Mouse (Mus musculus) embryonic facial prominence, embryonic 12.5 days (tissue): Measurements from ENCODE around the gene Hist1h2be. TPM values are rescaled to one million over a fixed set of nuclear protein-coding genes. Genes with fewer than 3 reads are reported as not detected.
A peak's percentile ranks its signal among the peaks of the same experiment; 100 is the strongest.
"Not testable (repeated sequence)": the region's sequence is repeated elsewhere in the genome, so short reads cannot be mapped to it uniquely, and the experiment has no call there.

Source experiments
- ATAC-seq: fragments of 200-750 bp; cut with Nextera tagmentation; 2 replicates; pipeline ENCODE4 v1.8.0; 2017; ENCODE audit not compliant: insufficient number of reproducible peaks, insufficient read depth, low FRiP score, low TSS enrichment
- H3K27ac ChIP-seq: fragments of 300-500 bp; sonication (generic); 2 replicates; pipeline ENCODE4 v1.5.1; 2016; ENCODE audit warnings: mild to moderate bottlenecking
- H3K27me3 ChIP-seq: fragments of 300-500 bp; sonication (generic); 2 replicates; pipeline ENCODE4 v1.6.1; 2016; ENCODE audit warnings: mild to moderate bottlenecking, moderate library complexity
- H3K36me3 ChIP-seq: fragments of 300-500 bp; sonication (generic); 2 replicates; pipeline ENCODE4 v1.6.1; 2016; ENCODE audit warnings: mild to moderate bottlenecking
- H3K4me1 ChIP-seq: fragments of 300-500 bp; sonication (generic); 2 replicates; pipeline ENCODE4 v1.6.1; 2016
- H3K4me2 ChIP-seq: fragments of 300-500 bp; sonication (generic); replicated peaks from 2 replicates; pipeline ENCODE4 v1.6.1; 2016; ENCODE audit warnings: mild to moderate bottlenecking, moderate library complexity
- H3K4me3 ChIP-seq: fragments of 300-500 bp; sonication (generic); 2 replicates; pipeline ENCODE4 v1.5.1; 2016; ENCODE audit warnings: mild to moderate bottlenecking
- H3K9ac ChIP-seq: fragments of 300-500 bp; sonication (generic); 2 replicates; pipeline ENCODE4 v1.6.1; 2016; ENCODE audit warnings: mild to moderate bottlenecking, moderate library complexity
- H3K9me3 ChIP-seq: fragments of 300-500 bp; sonication (generic); 2 replicates; pipeline ENCODE4 v1.6.1; 2016; ENCODE audit warnings: mild to moderate bottlenecking, moderate library complexity
- WGBS: fragments of 180-500 bp; shearing (Covaris S2); methylation state at CpG from one replicate; pipeline ENCODE4 v1.1.7; 2016; 5-methylcytosine and 5-hydroxymethylcytosine counted together
- polyA plus RNA-seq: library from polyadenylated mRNA; unstranded; fragments of >200 nt; fragmentation: Nextera tagmentation; extraction: Ambion mirVana; gene quantifications from 2 replicates; pipeline ENCODE4 v1.2.1, GENCODE M21; 2016

Gene Hist1h2be
- polyA plus RNA-seq, 1 experiment from 2014 or later, result 3.6 TPM

GRCm38 (mm10) chr13:23609209-23609608 is 11.7 kb downstream of the Hist1h2be start:
- ATAC-seq, result no peak
- 84% methylated on average over 4 of the region's 4 CpGs for WGBS
- no peaks in the 10 kb centered on the region for H3K9me3 ChIP-seq
- no peak overlapping the region for H3K4me3 ChIP-seq
- no peaks in the 10 kb centered on the region for H3K4me1 ChIP-seq
- no peak overlapping the region for H3K4me2 ChIP-seq
- no peak overlapping the region for H3K27ac ChIP-seq
- no peak overlapping the region for H3K9ac ChIP-seq
- no peaks in the 10 kb centered on the region for H3K36me3 ChIP-seq
- H3K27me3 ChIP-seq, result no peaks in the 10 kb centered on the region

- WGBS, result 90% methylated on average over 3 of the region's 3 CpGs
- Histone ChIP-seq H3K9ac (no peak overlapping the region), H3K36me3 (no peaks in the 10 kb centered on the region), H3K4me2 (no peak overlapping the region), H3K27me3 (no peaks in the 10 kb centered on the region), H3K9me3 (no peaks in the 10 kb centered on the region), H3K4me3 (no peak overlapping the region), H3K4me1 (no peaks in the 10 kb centered on the region), H3K27ac (no peak overlapping the region)
- no peak for ATAC-seq
Observed at GRCm38 (mm10) chr13:23605052-23605451, 15.9 kb downstream of the Hist1h2be start.

- Histone ChIP-seq H3K27me3 (no peaks in the 10 kb centered on the region), H3K9ac (no peak overlapping the region), H3K4me1 (no peaks in the 10 kb centered on the region), H3K9me3 (no peaks in the 10 kb centered on the region), H3K4me3 (no peak overlapping the region), H3K27ac (no peak overlapping the region), H3K4me2 (no peak overlapping the region), H3K36me3 (no peaks in the 10 kb centered on the region)
- ATAC-seq, result no peak
- 89% methylated on average over 3 of the region's 3 CpGs for WGBS
Observed at GRCm38 (mm10) chr13:23604452-23604851, 16.5 kb downstream of the Hist1h2be start.

GRCm38 (mm10) chr13:23603182-23603699 is 17.7 kb downstream of the Hist1h2be start:
- ATAC-seq, result no peak
- Histone ChIP-seq H3K4me2 (no peak overlapping the region), H3K4me1 (no peaks in the 10 kb centered on the region), H3K27ac (no peak overlapping the region), H3K27me3 (no peaks in the 10 kb centered on the region), H3K4me3 (no peak overlapping the region), H3K9ac (no peak overlapping the region), H3K36me3 (no peaks in the 10 kb centered on the region), H3K9me3 (no peaks in the 10 kb centered on the region)
- 81% methylated on average over 7 of the region's 7 CpGs for WGBS

GRCm38 (mm10) chr13:23597957-23598356 is 23.0 kb downstream of the Hist1h2be start:
- no peaks in the 10 kb centered on the region for H3K36me3 ChIP-seq
- ATAC-seq, result no peak
- H3K27ac ChIP-seq, result no peak overlapping the region
- no peak overlapping the region for H3K9ac ChIP-seq
- no peak overlapping the region for H3K4me3 ChIP-seq
- H3K9me3 ChIP-seq, result no peaks in the 10 kb centered on the region
- no peaks in the 10 kb centered on the region for H3K27me3 ChIP-seq
- WGBS, result 6% methylated on average over 9 of the region's 9 CpGs
- peaks cover 3% of the 10 kb centered on the region; the same call in 1 of the 2 replicates for H3K4me1 ChIP-seq
- no peak overlapping the region for H3K4me2 ChIP-seq

GRCm38 (mm10) chr13:23595622-23596372 is 25.1 kb downstream of the Hist1h2be start:
- Histone ChIP-seq H3K4me1 (peaks cover 5% of the 10 kb centered on the region; the same call in 1 of the 2 replicates), H3K4me2 (no peak overlapping the region), H3K27me3 (no peaks in the 10 kb centered on the region), H3K27ac (no peak overlapping the region), H3K9ac (no peak overlapping the region), H3K9me3 (no peaks in the 10 kb centered on the region), H3K4me3 (no peak overlapping the region), H3K36me3 (no peaks in the 10 kb centered on the region)
- no peak for ATAC-seq
- 83% methylated on average over 7 of the region's 7 CpGs for WGBS

- Histone ChIP-seq H3K4me1 (peaks cover 5% of the 10 kb centered on the region; the same call in 1 of the 2 replicates), H3K27ac (no peak overlapping the region), H3K4me2 (no peak overlapping the region), H3K4me3 (no peak overlapping the region), H3K36me3 (no peaks in the 10 kb centered on the region), H3K9me3 (no peaks in the 10 kb centered on the region), H3K9ac (no peak overlapping the region), H3K27me3 (no peaks in the 10 kb centered on the region)
- no peak for ATAC-seq
- WGBS, result 75% methylated on average over 2 of the region's 2 CpGs
Observed at GRCm38 (mm10) chr13:23595185-23595584, 25.7 kb downstream of the Hist1h2be start.

- Histone ChIP-seq H3K27ac (no peak overlapping the region), H3K4me3 (no peak overlapping the region), H3K4me1 (peaks cover 5% of the 10 kb centered on the region; the same call in 1 of the 2 replicates), H3K36me3 (no peaks in the 10 kb centered on the region), H3K4me2 (no peak overlapping the region), H3K27me3 (no peaks in the 10 kb centered on the region), H3K9me3 (no peaks in the 10 kb centered on the region), H3K9ac (no peak overlapping the region)
- 69% methylated on average over 5 of the region's 5 CpGs for WGBS
- no peak for ATAC-seq
Observed at GRCm38 (mm10) chr13:23593051-23593770, 27.7 kb downstream of the Hist1h2be start.

GRCm38 (mm10) chr13:23592614-23593013 is 28.3 kb downstream of the Hist1h2be start:
- Histone ChIP-seq H3K9ac (no peak overlapping the region), H3K4me1 (peaks cover 5% of the 10 kb centered on the region; the same call in 1 of the 2 replicates), H3K27ac (no peak overlapping the region), H3K4me2 (no peak overlapping the region), H3K27me3 (no peaks in the 10 kb centered on the region), H3K36me3 (no peaks in the 10 kb centered on the region), H3K4me3 (no peak overlapping the region), H3K9me3 (no peaks in the 10 kb centered on the region)
- no peak for ATAC-seq
- 72% methylated on average over 7 of the region's 7 CpGs for WGBS

GRCm38 (mm10) chr13:23591886-23592285 is 29.0 kb downstream of the Hist1h2be start:
- H3K9ac ChIP-seq, H3K27ac ChIP-seq, H3K9me3 ChIP-seq, H3K4me1 ChIP-seq, ATAC-seq, H3K4me3 ChIP-seq, H3K27me3 ChIP-seq, H3K36me3 ChIP-seq, H3K4me2 ChIP-seq: not testable (repeated sequence)
- 94% methylated on average over 7 of the region's 7 CpGs for WGBS

- ATAC-seq, result no peak
- no peak overlapping the region for H3K4me2 ChIP-seq
Observed at GRCm38 (mm10) chr13:23591206-23591605, 29.7 kb downstream of the Hist1h2be start.

GRCm38 (mm10) chr13:23586940-23587225 is 34.0 kb downstream of the Hist1h2be start:
- no peaks in the 10 kb centered on the region for H3K36me3 ChIP-seq
- no peaks in the 10 kb centered on the region for H3K27me3 ChIP-seq
- H3K9me3 ChIP-seq, result no peaks in the 10 kb centered on the region
- 0 out of 2 replicates have a peak overlapping the region, but pooled peaks have one; percentile 37 for H3K9ac ChIP-seq
- no peak for ATAC-seq
- 5% methylated on average over 1 of the region's 1 CpGs for WGBS
- H3K4me1 ChIP-seq, result peaks cover 24% of the 10 kb centered on the region
- peak overlapping the region; percentile 19 for H3K4me3 ChIP-seq
- H3K27ac ChIP-seq, result peak overlapping the region; percentile 94
- peak overlapping the region; percentile 74 for H3K4me2 ChIP-seq

More at GRCm38 (mm10) chr13:23591206-23591605, 29.7 kb downstream of the Hist1h2be start:
- no peaks in the 10 kb centered on the region for H3K36me3 ChIP-seq
- H3K4me1 ChIP-seq, result peaks cover 8% of the 10 kb centered on the region; the same call in 1 of the 2 replicates
- no peak overlapping the region for H3K9ac ChIP-seq
- H3K27ac ChIP-seq, result no peak overlapping the region
- 90% methylated on average over 7 of the region's 7 CpGs for WGBS
- no peaks in the 10 kb centered on the region for H3K9me3 ChIP-seq
- H3K27me3 ChIP-seq, result no peaks in the 10 kb centered on the region
- H3K4me3 ChIP-seq, result no peak overlapping the region
